Mouse (Mus musculus) urinary bladder, postnatal 25 days (tissue): ENCODE measurements around the gene Tmem233.
A peak's percentile ranks its signal among the peaks of the same experiment; 100 is the strongest.

Experiments used
- DNase-seq: peaks from one replicate; pipeline ENCODE4 v3.0.0; 2022; ENCODE audit warnings: low spot score

Tmem233 gene

DNA sequence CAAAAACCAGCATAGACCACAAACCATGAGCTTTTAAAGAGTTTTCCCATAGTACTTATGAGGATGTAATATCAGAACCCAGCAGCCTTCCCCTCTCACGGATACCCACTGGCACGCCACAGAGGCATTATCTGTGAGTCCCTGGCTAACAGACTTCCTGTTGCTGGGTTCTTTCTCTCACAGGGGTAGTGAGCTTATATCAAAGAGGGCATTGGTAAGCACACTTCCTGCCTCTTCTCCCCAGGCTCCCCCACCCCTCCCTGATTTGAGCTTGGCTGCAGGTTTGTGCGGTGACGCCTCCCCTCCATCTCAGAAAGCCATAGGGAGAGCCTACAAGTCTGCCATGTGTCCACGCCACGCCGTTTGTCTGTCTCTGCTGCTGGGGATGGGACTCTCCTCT, 54.0 kb downstream of the Tmem233 start:
- no peak for DNase-seq

- no peak for DNase-seq
Measured at GRCm38 (mm10) chr5:116026561-116026960, 56.5 kb downstream of the Tmem233 start.

DNA sequence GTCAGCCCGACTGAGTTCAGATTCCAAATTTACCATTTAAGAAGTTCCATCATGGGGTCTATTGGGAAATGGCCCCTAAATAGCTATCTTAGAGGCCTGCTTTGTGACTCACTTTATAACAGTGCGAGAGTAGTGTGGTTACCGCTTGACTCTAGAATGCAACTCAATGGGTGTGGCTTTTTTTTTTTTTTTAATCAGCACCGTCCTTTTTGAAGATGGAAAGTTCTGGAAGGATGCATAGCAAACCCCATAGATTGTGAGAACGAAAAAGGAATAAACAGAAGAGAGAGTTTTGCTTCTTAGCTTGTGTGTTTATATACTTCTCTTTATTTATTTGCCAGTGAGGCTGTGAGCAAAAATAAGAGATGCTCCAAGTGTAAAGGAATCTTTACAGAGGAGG, 56.9 kb downstream of the Tmem233 start:
- DNase-seq: no peak

- DNase-seq: peak; percentile 87
Measured at GRCm38 (mm10) chr5:116024327-116024739, 58.7 kb downstream of the Tmem233 start, which contains the start of gene Prkab1. Prkab1 (minus strand) TSS chr5:116024508.

DNA sequence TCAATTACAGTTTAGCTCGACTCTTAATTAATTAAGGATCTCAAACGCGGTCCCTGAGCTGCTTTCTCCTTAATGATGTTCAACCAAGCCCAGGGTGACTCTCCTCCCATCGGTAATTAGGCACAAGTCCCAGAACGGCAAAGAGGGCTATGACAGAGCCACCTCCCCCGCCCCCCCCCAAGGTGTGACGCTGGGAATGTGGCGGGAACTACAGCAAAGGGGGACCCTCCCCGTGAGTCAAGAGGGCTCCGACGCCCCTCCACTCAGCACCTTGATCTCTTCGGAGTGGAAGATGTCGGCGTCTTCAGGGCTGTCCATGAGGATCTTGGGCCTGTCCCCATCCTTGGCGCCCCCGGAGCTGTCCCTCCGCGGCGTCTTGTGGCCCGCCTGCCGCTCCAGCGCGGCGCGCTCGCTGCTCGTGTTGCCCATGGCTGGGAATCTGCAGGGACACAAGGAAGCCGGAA, 59.2 kb downstream of the Tmem233 start:
- no peak for DNase-seq

- DNase-seq: no peak
Measured at GRCm38 (mm10) chr5:116023251-116023661, 59.8 kb downstream of the Tmem233 start.

- DNase-seq: no peak
Measured at GRCm38 (mm10) chr5:116022658-116023200, 60.3 kb downstream of the Tmem233 start.

GRCm38 (mm10) chr5:116022131-116022530, 60.9 kb downstream of the Tmem233 start:
- no peak for DNase-seq

- DNase-seq: no peak
Measured at GRCm38 (mm10) chr5:116021552-116021951, 61.5 kb downstream of the Tmem233 start.

DNA sequence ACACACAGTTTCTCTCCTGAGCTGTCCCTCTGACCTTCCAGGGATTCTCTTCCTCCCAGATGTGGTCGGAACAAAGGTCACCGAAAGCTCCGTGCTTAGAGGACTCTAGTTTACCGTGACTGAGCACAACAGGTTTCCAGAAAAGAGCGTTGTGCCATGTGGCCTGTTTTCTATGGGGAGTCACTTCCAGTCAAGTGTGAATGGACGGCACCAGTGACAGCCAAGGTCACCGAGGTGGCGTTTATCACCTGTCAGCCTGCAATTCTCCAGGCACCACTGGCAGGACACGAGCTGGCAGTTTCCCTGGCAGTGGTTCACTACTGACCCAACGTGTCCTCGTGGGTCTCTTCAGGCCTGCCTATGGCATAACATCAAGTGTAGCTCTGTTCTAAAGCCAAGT, 63.7 kb downstream of the Tmem233 start:
- DNase-seq: no peak

DNA sequence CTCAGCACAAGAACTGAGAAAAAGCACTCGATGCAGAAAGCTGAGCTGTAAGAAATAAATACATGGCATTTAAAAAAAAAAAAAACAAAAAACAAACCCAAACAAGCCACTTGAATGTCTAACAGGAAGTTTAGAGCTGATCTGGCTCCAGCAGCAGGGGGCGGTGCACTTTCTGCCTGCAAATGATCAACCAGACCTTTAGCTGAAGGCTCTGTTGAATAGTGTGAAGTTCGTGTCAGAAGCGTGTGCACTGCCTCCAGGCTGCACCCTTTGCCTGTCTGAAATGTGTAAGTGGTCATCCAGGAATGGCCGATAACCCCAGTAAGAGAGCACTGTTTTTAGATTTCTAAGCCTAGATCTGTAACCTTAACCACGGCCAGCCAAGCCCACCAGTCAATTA, 64.3 kb downstream of the Tmem233 start:
- no peak for DNase-seq

DNA sequence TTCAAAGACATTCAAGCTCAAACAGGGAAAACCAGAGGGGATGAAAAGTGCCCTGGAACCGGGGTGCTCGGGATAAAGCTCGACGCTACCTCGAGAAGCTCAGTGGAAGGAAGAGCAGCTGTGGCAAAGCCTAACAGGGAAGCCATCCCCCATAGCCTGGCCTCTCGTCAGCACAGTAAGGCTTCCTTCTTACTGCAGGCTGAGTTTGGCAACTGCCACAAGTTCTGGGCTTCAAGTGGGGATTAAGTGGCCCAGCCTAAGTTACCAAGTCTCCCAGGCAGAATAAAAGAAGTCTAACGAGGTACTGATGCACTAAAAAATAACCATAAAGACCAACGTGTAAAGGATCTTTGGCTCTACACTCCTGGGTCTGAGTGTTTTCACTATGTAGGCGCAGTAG, 64.8 kb downstream of the Tmem233 start:
- DNase-seq: no peak

- no peak for DNase-seq
Measured at GRCm38 (mm10) chr5:116017391-116017790, 65.7 kb downstream of the Tmem233 start.

- DNase-seq: no peak
Measured at GRCm38 (mm10) chr5:116016542-116016941, 66.5 kb downstream of the Tmem233 start.

GRCm38 (mm10) chr5:116014237-116014636, 68.8 kb downstream of the Tmem233 start:
- DNase-seq: no peak

GRCm38 (mm10) chr5:116013821-116014220, 69.2 kb downstream of the Tmem233 start:
- DNase-seq: no peak

GRCm38 (mm10) chr5:116012503-116012902, 70.5 kb downstream of the Tmem233 start:
- no peak for DNase-seq

DNA sequence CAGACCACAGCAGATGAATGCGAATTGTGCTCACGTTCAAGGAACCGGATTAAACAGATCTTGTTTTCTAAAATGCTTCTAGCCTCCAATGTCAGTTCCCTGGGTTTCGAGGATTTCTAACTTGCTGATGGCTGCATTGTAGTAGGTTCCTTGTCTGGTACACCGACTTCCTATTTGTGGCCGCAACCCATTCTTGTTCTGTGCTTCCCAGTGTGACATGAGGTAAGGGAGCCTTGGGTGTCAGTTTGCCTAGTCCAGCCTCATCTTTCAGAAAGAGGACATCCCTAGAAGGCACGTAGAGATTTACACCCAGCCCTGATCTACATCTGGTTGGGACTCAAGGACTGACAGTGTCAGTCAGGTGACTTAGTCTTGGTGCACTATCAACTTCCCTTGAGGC, 71.3 kb downstream of the Tmem233 start:
- no peak for DNase-seq

GRCm38 (mm10) chr5:116009884-116010627, 73.0 kb downstream of the Tmem233 start:
- no peak for DNase-seq

DNA sequence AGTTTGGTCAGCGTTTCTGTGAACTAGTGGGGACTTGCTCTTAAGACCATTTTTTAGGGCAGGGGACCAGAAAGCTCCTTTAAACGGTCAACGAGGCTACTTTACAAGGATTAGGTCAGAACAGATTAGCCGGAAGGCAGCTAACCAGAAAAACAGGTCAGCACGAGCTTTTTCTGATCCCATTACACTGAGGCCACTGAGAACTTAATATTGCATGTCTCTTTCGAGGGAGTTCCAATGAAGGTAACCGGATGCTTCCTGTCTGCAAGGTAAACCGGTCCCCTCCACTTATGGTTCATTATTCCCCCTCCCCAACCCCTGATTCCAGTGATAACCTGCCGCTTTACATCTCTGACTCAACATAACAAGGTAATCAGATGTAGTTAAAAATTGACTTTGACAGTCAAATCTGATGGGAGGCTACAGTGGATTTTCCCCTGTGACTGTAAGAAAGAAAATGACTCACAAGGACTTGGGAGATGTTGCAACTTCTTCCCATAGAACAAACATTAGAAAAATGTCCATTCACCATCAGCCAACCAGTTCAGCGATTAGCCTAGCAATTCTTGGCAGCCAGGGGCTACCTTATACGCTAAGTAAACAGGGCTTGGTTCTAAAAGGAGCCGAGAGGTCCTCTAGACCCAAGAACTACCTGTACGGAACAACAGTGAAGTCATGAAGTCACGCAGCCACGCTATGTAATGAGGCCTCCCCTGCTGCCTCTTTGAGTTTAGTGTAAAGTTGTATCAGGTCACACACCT, 73.8 kb downstream of the Tmem233 start:
- DNase-seq: no peak

DNA sequence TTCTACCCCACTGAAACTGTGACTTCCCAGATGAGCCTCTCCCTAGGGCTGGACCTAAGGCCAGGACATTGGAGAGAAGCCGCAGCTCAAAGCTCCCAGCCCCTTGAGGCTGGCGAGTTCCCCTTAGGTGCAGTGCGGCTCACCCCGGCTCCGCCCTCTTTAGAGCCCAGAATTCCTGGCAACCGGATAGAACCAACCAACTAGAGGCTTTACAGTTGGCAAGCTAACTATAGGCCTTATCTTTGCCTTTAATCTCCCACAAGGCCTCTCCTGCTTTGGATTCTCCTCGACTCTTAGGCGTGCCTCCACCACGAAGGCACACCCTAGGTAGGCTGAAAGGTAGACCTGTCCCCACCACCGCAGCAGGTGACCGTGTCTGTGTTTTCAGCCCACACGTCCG, 75.3 kb downstream of the Tmem233 start:
- no peak for DNase-seq

- DNase-seq: no peak
Measured at GRCm38 (mm10) chr5:116006324-116007099, 76.5 kb downstream of the Tmem233 start.
